Mouse (Mus musculus) liver, embryonic 16.5 days (tissue): ENCODE data around the gene Arid1b. TPM values are rescaled to one million over a fixed set of nuclear protein-coding genes. Genes with fewer than 3 reads are reported as not detected.

Experiments used
- ATAC-seq: fragments of 200-750 bp; cut with Nextera tagmentation; 2 replicates; pipeline ENCODE4 v1.8.0; 2017; ENCODE audit warnings: low read depth, mild to moderate bottlenecking, moderate number of reproducible peaks, moderate library complexity
- H3K27ac ChIP-seq: fragments of 300-500 bp; sonication (generic); 2 replicates; pipeline ENCODE4 v1.5.1; 2014; ENCODE audit warnings: mild to moderate bottlenecking, low read length
- H3K27me3 ChIP-seq: fragments of 300-500 bp; sonication (generic); 2 replicates; pipeline ENCODE4 v1.6.1; 2014; ENCODE audit warnings: low read depth, low read length, mixed read lengths; ENCODE audit not compliant: control insufficient read depth, insufficient read depth
- H3K36me3 ChIP-seq: fragments of 300-500 bp; sonication (generic); 2 replicates; pipeline ENCODE4 v1.6.1; 2014; ENCODE audit warnings: mild to moderate bottlenecking; ENCODE audit not compliant: control insufficient read depth, insufficient read depth
- H3K4me1 ChIP-seq: fragments of 300-500 bp; sonication (generic); 2 replicates; pipeline ENCODE4 v1.6.1; 2014; ENCODE audit warnings: low read depth, low read length, mixed read lengths; ENCODE audit not compliant: control insufficient read depth
- H3K4me2 ChIP-seq: fragments of 300-500 bp; sonication (generic); 2 replicates; pipeline ENCODE4 v1.6.1; 2014; ENCODE audit warnings: low read depth, low read length, mixed read lengths
- H3K4me3 ChIP-seq: fragments of 300-500 bp; sonication (generic); 2 replicates; pipeline ENCODE4 v1.5.1; 2014; ENCODE audit warnings: low read depth, mild to moderate bottlenecking, low read length
- H3K9ac ChIP-seq: fragments of 300-500 bp; sonication (generic); 2 replicates; pipeline ENCODE4 v1.6.1; 2014; ENCODE audit warnings: low read depth, low read length
- H3K9me3 ChIP-seq: fragments of 300-500 bp; sonication (generic); replicated peaks from 2 replicates; pipeline ENCODE4 v1.6.1; 2016; ENCODE audit warnings: low read length; ENCODE audit not compliant: control insufficient read depth
- whole genome bisulfite sequencing: fragments of 180-500 bp; shearing (Covaris S2); extraction: QIAGEN DNeasy Blood & Tissue Kit; methylation state at CpG from one replicate; pipeline ENCODE4 v1.1.7; 2014; ENCODE audit not compliant: insufficient replicate concordance; 5-methylcytosine and 5-hydroxymethylcytosine counted together
- polyA plus RNA-seq: library from polyadenylated mRNA; unstranded; fragments of >200 nt; fragmentation: Nextera tagmentation; extraction: Ambion mirVana; gene quantifications from 2 replicates; pipeline ENCODE4 v1.2.1, GENCODE M21; 2015

Arid1b gene
- polyA plus RNA-seq, 1 experiment from 2014 or later, result 3.2 TPM

DNA sequence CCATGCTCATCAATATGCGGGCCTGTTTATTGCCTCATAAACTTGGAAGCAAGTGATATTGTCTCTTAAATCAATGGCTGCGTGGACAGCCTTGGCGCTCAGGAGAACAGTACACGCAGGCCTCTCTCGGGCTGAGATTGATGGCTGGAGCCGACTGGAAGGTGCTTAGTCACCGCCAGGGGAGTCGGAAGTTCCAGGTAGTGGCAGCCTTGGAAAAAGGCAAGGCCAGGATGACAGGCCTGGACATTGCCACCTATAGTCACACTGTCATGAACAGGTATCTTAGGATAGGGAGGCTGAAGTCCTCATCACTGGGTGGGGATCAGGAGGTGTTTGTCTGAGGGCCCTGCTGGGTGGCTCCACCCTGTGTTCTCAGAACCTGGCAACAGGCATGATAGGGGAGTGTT is 371.9 kb downstream of the Arid1b start:
- Histone ChIP-seq H3K4me3 (no peak overlapping the region), H3K36me3 (no peaks in the 10 kb centered on the region), H3K9me3 (no peaks in the 10 kb centered on the region), H3K4me1 (no peaks in the 10 kb centered on the region), H3K27ac (no peak overlapping the region), H3K27me3 (no peaks in the 10 kb centered on the region), H3K9ac (no peak overlapping the region), H3K4me2 (no peak overlapping the region)
- 65% methylated on average over 8 of the region's 8 CpGs for WGBS
- no peak for ATAC-seq

DNA sequence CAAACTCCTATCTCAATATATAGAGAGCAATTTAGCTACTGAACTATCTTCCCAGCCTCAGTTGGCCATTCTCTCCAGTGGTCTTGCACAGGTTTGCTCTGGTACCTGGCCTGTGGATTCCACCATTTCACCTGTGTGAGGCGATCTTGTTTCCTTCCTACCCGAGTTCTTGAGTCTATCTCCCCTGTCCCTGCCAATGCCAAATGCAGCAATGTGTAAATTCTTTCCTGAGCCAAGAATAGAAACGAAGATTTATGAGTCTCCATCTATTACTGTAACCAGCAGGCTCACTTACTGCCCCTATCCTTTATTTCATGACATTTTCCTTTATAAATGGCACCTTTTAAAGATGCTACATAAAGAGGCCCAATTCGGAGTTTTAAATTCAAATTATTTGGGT is 376.9 kb downstream of the Arid1b start:
- no peak overlapping the region for H3K4me2 ChIP-seq
- H3K4me1 ChIP-seq, result no peaks in the 10 kb centered on the region
- H3K9me3 ChIP-seq, result no peaks in the 10 kb centered on the region
- no peak overlapping the region for H3K27ac ChIP-seq
- no peak for ATAC-seq
- H3K4me3 ChIP-seq, result no peak overlapping the region
- no peaks in the 10 kb centered on the region for H3K36me3 ChIP-seq
- no peaks in the 10 kb centered on the region for H3K27me3 ChIP-seq
- no peak overlapping the region for H3K9ac ChIP-seq
- 44% methylated on average over 4 of the region's 4 CpGs for WGBS

DNA sequence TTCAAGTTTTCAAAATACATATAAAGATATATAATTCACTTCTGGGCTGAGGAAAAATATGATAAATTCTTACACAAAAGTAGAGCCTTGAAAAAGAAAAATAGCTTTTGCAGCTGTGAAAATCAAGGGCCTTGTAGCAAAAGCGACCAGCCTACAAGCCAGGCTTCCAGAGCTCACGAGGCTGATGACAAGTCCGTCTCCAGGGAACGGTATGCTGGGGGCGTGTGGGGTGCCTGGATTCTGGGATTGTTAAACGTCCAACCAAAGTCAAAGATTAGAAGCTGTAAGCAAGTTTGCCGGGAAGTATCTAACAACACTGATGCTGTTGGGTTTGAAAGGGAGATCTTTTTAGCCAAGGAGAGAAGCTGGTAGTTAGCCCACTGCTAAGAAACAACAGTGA is 377.4 kb downstream of the Arid1b start:
- Histone ChIP-seq H3K27me3 (no peaks in the 10 kb centered on the region), H3K27ac (no peak overlapping the region), H3K4me2 (no peak overlapping the region), H3K4me3 (no peak overlapping the region), H3K9me3 (no peaks in the 10 kb centered on the region), H3K4me1 (no peaks in the 10 kb centered on the region), H3K9ac (no peak overlapping the region), H3K36me3 (no peaks in the 10 kb centered on the region)
- WGBS, result 56% methylated on average over 7 of the region's 7 CpGs
- ATAC-seq, result no peak

DNA sequence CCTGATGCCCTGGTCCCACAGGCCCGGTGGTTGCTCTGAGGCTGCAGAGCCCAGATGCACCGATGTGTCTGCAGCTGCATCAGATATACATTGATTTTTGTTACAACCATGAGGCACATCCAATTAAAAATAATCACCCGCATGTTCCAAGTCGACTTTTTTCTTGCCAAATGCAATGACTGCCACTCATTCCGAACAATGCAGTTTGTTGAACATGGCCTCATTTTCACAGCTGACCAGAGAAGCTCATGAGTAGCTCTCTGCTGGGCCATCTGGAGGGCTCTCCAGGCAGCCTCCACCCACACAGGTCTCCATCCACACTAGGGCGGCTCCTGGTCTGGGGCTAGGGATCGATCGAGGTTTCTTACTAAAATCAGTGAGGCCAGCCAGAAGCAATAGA is 378.8 kb downstream of the Arid1b start:
- 72% methylated on average over 8 of the region's 8 CpGs for WGBS

DNA sequence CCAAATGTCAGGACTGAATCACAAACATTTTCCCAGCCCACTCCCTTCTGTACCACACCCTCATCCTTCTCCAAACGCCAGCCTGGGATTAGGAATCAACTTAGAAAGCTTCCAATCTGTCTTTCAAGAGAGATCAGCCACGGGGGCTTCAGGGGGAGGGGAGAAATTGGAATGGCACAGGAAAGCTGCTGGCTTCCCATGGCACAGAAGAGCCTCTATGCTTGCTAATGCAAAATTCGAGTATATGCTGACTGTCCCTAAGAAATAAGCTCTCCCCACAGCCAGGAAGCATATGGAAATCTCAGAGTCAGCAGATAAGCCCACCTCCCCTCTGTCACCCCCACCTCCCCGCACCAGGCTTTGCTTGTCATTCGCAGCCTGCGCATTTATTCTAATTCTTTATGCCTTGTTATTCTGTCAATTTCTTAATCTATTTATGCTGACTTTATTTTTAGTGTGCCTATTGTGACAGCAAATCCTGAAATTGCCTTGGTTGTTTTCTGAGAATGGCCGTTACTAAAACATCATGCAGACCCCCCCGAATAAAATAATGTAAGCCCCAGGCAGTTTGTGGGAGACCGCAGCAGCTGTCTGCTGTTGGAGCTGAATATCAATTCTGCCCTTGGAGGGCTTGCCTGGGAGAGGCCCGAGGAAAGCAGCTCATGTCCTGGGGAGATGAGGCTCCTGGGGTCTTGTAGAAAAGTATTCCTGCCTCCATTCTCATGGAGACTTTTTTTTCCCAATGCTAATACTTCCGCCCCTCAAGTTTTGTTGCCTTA is 383.2 kb downstream of the Arid1b start:
- 27% methylated on average over 11 of the region's 11 CpGs for WGBS
- no peak for ATAC-seq
- no peaks in the 10 kb centered on the region for H3K9me3 ChIP-seq
- no peak overlapping the region for H3K4me2 ChIP-seq
- H3K9ac ChIP-seq, result no peak overlapping the region
- H3K27ac ChIP-seq, result no peak overlapping the region
- H3K4me3 ChIP-seq, result no peak overlapping the region
- H3K27me3 ChIP-seq, result no peaks in the 10 kb centered on the region; the same call in 1 of the 2 replicates
- no peaks in the 10 kb centered on the region; the same call in 1 of the 2 replicates for H3K4me1 ChIP-seq
- H3K36me3 ChIP-seq, result no peaks in the 10 kb centered on the region

More for the DNA sequence above, 378.8 kb downstream of the Arid1b start:
- no peaks in the 10 kb centered on the region for H3K36me3 ChIP-seq
- H3K4me1 ChIP-seq, result no peaks in the 10 kb centered on the region; the same call in 1 of the 2 replicates
- no peak overlapping the region for H3K9ac ChIP-seq
- no peak for ATAC-seq
- H3K27me3 ChIP-seq, result no peaks in the 10 kb centered on the region; the same call in 1 of the 2 replicates
- H3K27ac ChIP-seq, result no peak overlapping the region
- no peaks in the 10 kb centered on the region for H3K9me3 ChIP-seq
- no peak overlapping the region for H3K4me2 ChIP-seq
- no peak overlapping the region for H3K4me3 ChIP-seq

DNA sequence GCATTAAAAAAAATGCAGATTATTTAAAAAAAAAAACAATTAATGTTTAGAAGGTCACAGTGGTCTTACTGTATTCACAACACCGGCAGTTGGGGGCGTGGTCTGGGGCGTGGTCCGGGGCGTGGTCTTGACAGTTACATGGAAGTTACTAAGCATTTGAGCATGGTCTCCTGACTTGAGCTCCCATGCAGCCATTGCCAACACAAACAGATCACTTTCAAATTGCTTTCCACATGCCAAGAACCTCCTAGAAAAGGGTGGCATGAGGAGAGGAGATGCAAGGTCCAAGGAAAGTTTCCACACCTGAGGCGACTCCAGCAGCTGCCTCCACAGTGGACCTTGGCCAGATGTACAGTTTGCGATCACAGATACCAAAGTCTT is 383.8 kb downstream of the Arid1b start:
- no peak overlapping the region for H3K4me2 ChIP-seq
- H3K4me3 ChIP-seq, result no peak overlapping the region
- no peak overlapping the region for H3K27ac ChIP-seq
- no peaks in the 10 kb centered on the region; the same call in 1 of the 2 replicates for H3K4me1 ChIP-seq
- 24% methylated on average over 7 of the region's 7 CpGs for WGBS
- H3K9me3 ChIP-seq, result no peaks in the 10 kb centered on the region
- H3K36me3 ChIP-seq, result no peaks in the 10 kb centered on the region
- H3K9ac ChIP-seq, result no peak overlapping the region
- ATAC-seq, result no peak
- H3K27me3 ChIP-seq, result no peaks in the 10 kb centered on the region; the same call in 1 of the 2 replicates

DNA sequence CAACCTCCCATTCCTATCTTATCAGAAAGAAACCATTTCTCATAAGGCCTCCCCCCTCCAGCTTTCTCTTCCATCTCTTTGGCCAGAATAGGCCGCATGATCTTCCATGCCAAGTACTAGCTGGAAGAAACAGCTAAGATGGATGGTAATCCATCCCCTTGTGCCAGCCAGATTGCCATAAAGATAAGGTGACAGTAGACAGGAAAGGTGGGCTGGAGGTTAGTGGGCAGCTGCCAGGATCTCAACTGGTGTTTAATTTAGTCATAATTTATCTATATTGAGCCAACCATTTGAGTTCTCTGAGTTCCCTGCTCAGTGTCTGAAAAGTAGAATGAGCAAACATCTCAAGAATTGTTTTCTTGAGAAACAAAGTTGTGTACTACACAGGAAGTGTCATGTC is 391.6 kb downstream of the Arid1b start:
- no peak overlapping the region for H3K9ac ChIP-seq
- H3K27ac ChIP-seq, result no peak overlapping the region
- no peak overlapping the region for H3K4me3 ChIP-seq
- no peaks in the 10 kb centered on the region for H3K4me1 ChIP-seq
- H3K4me2 ChIP-seq, result no peak overlapping the region
- H3K36me3 ChIP-seq, result no peaks in the 10 kb centered on the region
- no peak for ATAC-seq
- 66% methylated on average over 1 of the region's 1 CpGs for WGBS
- H3K27me3 ChIP-seq, result no peaks in the 10 kb centered on the region
- no peaks in the 10 kb centered on the region for H3K9me3 ChIP-seq

DNA sequence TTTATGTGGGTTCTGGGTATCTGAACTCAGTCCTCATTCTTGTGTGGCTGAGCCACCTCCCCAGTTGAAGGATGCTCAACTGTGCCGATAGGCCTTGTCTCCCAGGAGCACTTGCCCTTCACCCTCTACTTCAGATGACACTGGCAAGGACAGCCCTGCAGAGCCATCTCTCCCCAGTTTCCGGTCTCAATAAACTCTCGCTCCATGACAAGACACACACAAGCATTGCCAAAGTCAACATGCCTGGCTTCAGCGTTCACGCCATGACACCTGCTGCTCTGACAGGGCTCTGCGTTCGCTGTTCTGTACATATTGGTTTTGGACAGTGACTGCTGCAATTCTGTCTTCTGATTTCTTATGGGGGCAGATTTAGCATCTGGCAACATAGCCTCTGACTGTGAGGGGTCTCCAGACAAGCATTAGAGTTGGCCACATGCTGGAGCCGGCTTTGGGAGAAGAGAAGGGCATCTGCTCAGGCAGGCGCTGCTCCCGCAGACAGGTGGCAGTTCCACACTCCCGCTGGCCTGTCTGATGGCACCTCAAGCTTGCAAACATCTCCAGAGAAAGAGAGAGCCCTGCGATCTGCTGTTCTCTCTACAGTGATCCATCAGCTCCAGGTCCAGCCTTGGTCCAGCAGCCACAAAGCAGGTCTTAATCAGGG is 392.9 kb downstream of the Arid1b start:
- Histone ChIP-seq H3K27me3 (no peaks in the 10 kb centered on the region), H3K9ac (no peak overlapping the region), H3K4me3 (no peak overlapping the region), H3K4me1 (no peaks in the 10 kb centered on the region), H3K9me3 (no peaks in the 10 kb centered on the region), H3K27ac (no peak overlapping the region), H3K36me3 (no peaks in the 10 kb centered on the region), H3K4me2 (no peak overlapping the region)
- 73% methylated on average over 12 of the region's 12 CpGs for WGBS
- ATAC-seq, result no peak

DNA sequence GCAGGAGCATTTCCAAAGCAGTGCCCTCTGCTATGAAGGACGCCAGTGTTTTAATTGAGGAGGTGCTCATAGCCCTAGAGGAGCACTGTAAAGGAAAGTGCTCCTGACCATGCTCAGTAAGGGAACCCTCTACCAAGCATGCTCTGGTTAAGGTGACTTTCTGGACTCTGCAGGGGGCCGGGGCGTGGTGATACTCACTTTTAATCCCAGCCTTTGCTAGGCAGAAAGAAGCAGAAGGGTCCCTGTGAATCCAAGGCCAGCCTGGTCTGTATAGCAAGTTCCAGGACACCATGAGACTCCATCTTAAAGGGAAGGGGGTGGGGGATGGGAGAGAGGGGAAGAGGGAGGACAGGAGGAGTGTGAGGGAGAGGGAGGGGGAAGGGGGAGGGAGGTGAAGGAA is 394.2 kb downstream of the Arid1b start:
- Histone ChIP-seq H3K9me3 (no peaks in the 10 kb centered on the region), H3K4me2 (no peak overlapping the region), H3K36me3 (no peaks in the 10 kb centered on the region), H3K9ac (no peak overlapping the region), H3K27ac (no peak overlapping the region), H3K27me3 (no peaks in the 10 kb centered on the region), H3K4me1 (no peaks in the 10 kb centered on the region), H3K4me3 (no peak overlapping the region)
- ATAC-seq, result no peak
- WGBS, result 74% methylated on average over 3 of the region's 3 CpGs
